ENCODE assay signal across 24 mouse cellular contexts in genomic region chr7:96207071-96207470, GRCm38 (mm10). TPM values are rescaled to one million over a fixed set of nuclear protein-coding genes. Genes with fewer than 3 reads are reported as not detected.
A peak's percentile ranks its signal among the peaks of the same experiment; 100 is the strongest.
DNase-seq lines count a peak whose midpoint lies in the region; ATAC-seq and TF ChIP-seq lines count a peak whose summit lies in the region.
"Had no signal": no experiment of that assay in that cellular context is flagged by ENCODE, and none has a peak within 500 bp of the region (broad histone marks: within the 10 kb centered on the region; RNA-seq: fewer than 3 reads in every experiment).

No protein-coding gene starts in this region.

- no peaks in the 10 kb centered on the region for H3K9me3 ChIP-seq in midbrain, embryonic 11.5 days (ENCODE audit: control insufficient read depth, low read length)
- H3K9me3 ChIP-seq in midbrain, embryonic 15.5 days = no peaks in the 10 kb centered on the region
- peaks cover 18% of the 10 kb centered on the region for H3K9me3 ChIP-seq in E14TG2a.4 (ENCODE audit: low read length)
- H3K9me3 ChIP-seq: embryonic facial prominence, embryonic 13.5 days; embryonic facial prominence, embryonic 15.5 days; forebrain, embryonic 10.5 days; forebrain, embryonic 12.5 days had no signal

- H3K27me3 ChIP-seq in midbrain, embryonic 11.5 days (ENCODE audit: control insufficient read depth, insufficient read depth, low read length) = peaks cover 13% of the 10 kb centered on the region
- peaks cover 7% of the 10 kb centered on the region for H3K27me3 ChIP-seq in midbrain, embryonic 15.5 days (replicated peaks)
- H3K27me3 ChIP-seq in E14TG2a.4 (ENCODE audit: insufficient read depth, low read length) = peaks cover 29% of the 10 kb centered on the region
- H3K27me3 ChIP-seq: embryonic facial prominence, embryonic 15.5 days had no signal

- 58% methylated on average over 3 of the region's 3 CpGs for WGBS in midbrain, embryonic 11.5 days
- WGBS in midbrain, embryonic 15.5 days = 82% methylated on average over 3 of the region's 3 CpGs

- ATAC-seq in midbrain, embryonic 11.5 days (ENCODE audit: low FRiP score) = no peak
- no peak for ATAC-seq in midbrain, embryonic 15.5 days (replicated peaks)
- ATAC-seq: forebrain, embryonic 14.5 days; forebrain, embryonic 16.5 days had no signal

- H3K9ac ChIP-seq in midbrain, embryonic 11.5 days (ENCODE audit: low read length) = no peak overlapping the region
- H3K9ac ChIP-seq in midbrain, embryonic 15.5 days = no peak overlapping the region
- H3K9ac ChIP-seq: embryonic facial prominence, embryonic 13.5 days; embryonic facial prominence, embryonic 15.5 days; forebrain, embryonic 12.5 days had no signal

- no peak overlapping the region for H3K4me2 ChIP-seq in midbrain, embryonic 11.5 days
- no peak overlapping the region for H3K4me2 ChIP-seq in midbrain, embryonic 15.5 days
- H3K4me2 ChIP-seq: embryonic facial prominence, embryonic 13.5 days; embryonic facial prominence, embryonic 15.5 days; forebrain, embryonic 12.5 days had no signal

- H3K36me3 ChIP-seq in midbrain, embryonic 11.5 days (ENCODE audit: control insufficient read depth, insufficient read depth, low read length) = no peaks in the 10 kb centered on the region
- no peaks in the 10 kb centered on the region for H3K36me3 ChIP-seq in midbrain, embryonic 15.5 days (replicated peaks)
- H3K36me3 ChIP-seq in E14TG2a.4 (ENCODE audit: insufficient read depth, low read length) = no peaks in the 10 kb centered on the region
- H3K36me3 ChIP-seq: embryonic facial prominence, embryonic 13.5 days; embryonic facial prominence, embryonic 15.5 days; forebrain, embryonic 10.5 days; forebrain, embryonic 12.5 days had no signal

- H3K4me1 ChIP-seq in midbrain, embryonic 11.5 days (ENCODE audit: control insufficient read depth, insufficient read depth, low read length) = peaks cover 19% of the 10 kb centered on the region
- peaks cover 18% of the 10 kb centered on the region for H3K4me1 ChIP-seq in midbrain, embryonic 15.5 days
- peaks cover 56% of the 10 kb centered on the region for H3K4me1 ChIP-seq in E14TG2a.4 (replicated peaks; ENCODE audit: low read depth, low read length)

- no peak overlapping the region for H3K4me3 ChIP-seq in midbrain, embryonic 11.5 days (ENCODE audit: low read depth, low read length)
- no peak overlapping the region for H3K4me3 ChIP-seq in midbrain, embryonic 15.5 days
- H3K4me3 ChIP-seq in E14TG2a.4 (replicated peaks; ENCODE audit: low read length) = peak overlapping the region; percentile 17; the same call in 1 of the 2 replicates
- H3K4me3 ChIP-seq: embryonic facial prominence, embryonic 13.5 days; embryonic facial prominence, embryonic 15.5 days; erythroblast, embryonic 14.5 days; forebrain, embryonic 10.5 days; forebrain, embryonic 12.5 days had no signal

- H3K27ac ChIP-seq in midbrain, embryonic 11.5 days (ENCODE audit: low read depth, low read length) = no peak overlapping the region
- no peak overlapping the region for H3K27ac ChIP-seq in midbrain, embryonic 15.5 days
- H3K27ac ChIP-seq: embryonic facial prominence, embryonic 13.5 days; embryonic facial prominence, embryonic 15.5 days; forebrain, embryonic 10.5 days; forebrain, embryonic 12.5 days had no signal

- TF ChIP-seq CTCF in E14TG2a.4 (conservative IDR thresholded peaks at IDR 0.05; ENCODE audit: low read length) = no peak

- peak; percentile 70 for DNase-seq in midbrain, embryonic 11.5 days (ENCODE audit: low spot score, missing footprints)
- DNase-seq in ES-CJ7 (ENCODE audit: low read depth, low spot score) (peak; percentile 55), ZHBTc4 (ENCODE audit: low read depth, low spot score) (peak; percentile 57)
- DNase-seq in right cerebral cortex, postnatal 4 days = no peak
- no peak for DNase-seq in thymus, postnatal 14 days
- DNase-seq: adrenal gland, adult 2 months; adrenal gland, postnatal 10 days; adrenal gland, postnatal 25 days; cerebellum, adult 11 months; cerebellum, adult 18-20 months; cerebellum, adult 8-10 months; cerebellum, adult 9-11 months; cerebellum, postnatal 14 days; cerebellum, postnatal 36 days; embryo, embryonic 11 days had no signal

RNA-seq across cellular contexts. Expression of gene Tenm4, which starts 36.0 kb away (rescaled TPM):
- polyA plus RNA-seq in midbrain, embryonic 11.5 days (2014; fragmentation: Nextera tagmentation; extraction: Ambion mirVana) = 21.1 and 24.8 TPM in 2 replicates
- polyA plus RNA-seq in midbrain, embryonic 15.5 days (2015; fragmentation: Nextera tagmentation; extraction: Ambion mirVana) = 46.9 and 52.7 TPM in 2 replicates
- polyA plus RNA-seq: erythroblast, embryonic 14.5 days had no signal

Comparison
In these comparisons a context has a peak if more than half of its experiments do, and no peak if none do; other contexts are left out.
1. DNase-seq: peak in midbrain, embryonic 11.5 days (single experiment), ES-CJ7 (single experiment) and ZHBTc4 (single experiment); none in right cerebral cortex, postnatal 4 days (single experiment) and thymus, postnatal 14 days (single experiment).